Mouse (Mus musculus) left cerebral cortex, adult 8-10 months (tissue): ENCODE measurements around the gene Slc28a2. TPM values are rescaled to one million over a fixed set of nuclear protein-coding genes. Genes with fewer than 3 reads are reported as not detected.
"Not testable (repeated sequence)": the region's sequence is repeated elsewhere in the genome, so short reads cannot be mapped to it uniquely, and the experiment has no call there.

Source experiments
- DNase-seq, 2 experiments: peaks; one replicate each; pipeline ENCODE4 v3.0.0; 2022; ENCODE audit warnings: low spot score in 2 of 2
- total RNA-seq, 4 experiments: library from RNA; stranded (reverse); gene quantifications; 2 replicates each; pipeline ENCODE4 v1.2.4; 2022

Slc28a2 gene
- total RNA-seq, 4 experiments from 2014 or later, result 0.25 to 0.54 (median 0.30) TPM; not detected in 1

- peak; percentile 66 to 89 for DNase-seq
These were observed 41.2 kb downstream of the Slc28a2 start for GRCm38 (mm10) chr2:122467351-122468013.

GRCm38 (mm10) chr2:122469221-122469620 lies 42.9 kb downstream of the Slc28a2 start:
- DNase-seq, result no peak

GRCm38 (mm10) chr2:122476585-122476984 lies 50.3 kb downstream of the Slc28a2 start:
- no peak for DNase-seq

- DNase-seq, result not testable (repeated sequence)
These were observed 57.5 kb downstream of the Slc28a2 start for GRCm38 (mm10) chr2:122483787-122484186.

- no peak for DNase-seq
These were observed 58.4 kb downstream of the Slc28a2 start, which contains the start of gene Gm14085 for GRCm38 (mm10) chr2:122484641-122485040. Gene Gm14085, plus strand, starts transcription at chr2:122484941.

- DNase-seq, result not testable (repeated sequence)
These were observed 59.4 kb downstream of the Slc28a2 start for GRCm38 (mm10) chr2:122485654-122486053.

- DNase-seq, result not testable (repeated sequence)
These were observed 59.8 kb downstream of the Slc28a2 start for GRCm38 (mm10) chr2:122486122-122486521.

GRCm38 (mm10) chr2:122486674-122487073 lies 60.4 kb downstream of the Slc28a2 start:
- DNase-seq, result no peak

Other genes with a start within 250 kb of the Slc28a2 start
- gene Patl2, start 240.3 kb upstream of the Slc28a2 start, total RNA-seq, result under 1 TPM in 1 of 4 experiments, not detected in 3; 0.16 TPM
- not detected for gene Terb2, start 240.2 kb upstream of the Slc28a2 start, total RNA-seq
- 10 to 100 TPM; 23.7 to 26.5 (median 24.5) TPM for gene Sord, start 191.7 kb upstream of the Slc28a2 start, total RNA-seq
- gene Duox2, start 128.0 kb upstream of the Slc28a2 start, total RNA-seq, result under 1 TPM in 1 of 4 experiments, not detected in 3; 0.09 TPM
- not detected for gene Duoxa2, start 127.6 kb upstream of the Slc28a2 start, total RNA-seq
- under 1 TPM in 1 of 4 experiments, not detected in 3; 0.55 TPM for gene Duoxa1, start 112.7 kb upstream of the Slc28a2 start, total RNA-seq
- gene Duox1, start 110.8 kb upstream of the Slc28a2 start, total RNA-seq, result under 1 TPM in 1 of 4 experiments, not detected in 3; 0.07 TPM
- gene Shf, start 57.3 kb upstream of the Slc28a2 start, total RNA-seq, result 10 to 100 TPM; 60.1 to 71.6 (median 71.0) TPM
- not detected for gene Gm14085, start 58.5 kb downstream of the Slc28a2 start, total RNA-seq
- gene Gatm, start 184.8 kb downstream of the Slc28a2 start, total RNA-seq, result 100 to 1,000 TPM in 3 of 4 experiments, 10 to 100 TPM in 1; 97.7 to 112 (median 104) TPM
- gene AA467197, start 210.5 kb downstream of the Slc28a2 start, total RNA-seq, result 1 to 10 TPM in 1 of 4 experiments, under 1 TPM in 1, not detected in 2; 0.65 to 1.0 TPM